Mouse (Mus musculus) megakaryocyte progenitor cell, adult 5-6 weeks (primary cell): Measurements from ENCODE around the gene Tmem131l. TPM values are rescaled to one million over a fixed set of nuclear protein-coding genes. Genes with fewer than 3 reads are reported as not detected.

Source experiments
- ATAC-seq: replicated peaks from 2 replicates; pipeline ENCODE4 v1.8.0; 2016; ENCODE audit warnings: mild to moderate bottlenecking, moderate TSS enrichment, inconsistent platforms; ENCODE audit not compliant: poor library complexity
- total RNA-seq, 2 experiments: library from RNA; stranded (forward) in 1 of 2; stranded (reverse) in 1 of 2; fragments of 157-497, 149-512 nt in 1 of 2; fragments of 200-1000 nt in 1 of 2; gene quantifications; 2 replicates each; pipeline versions ENCODE4 v1.2.3 to v1.2.4; 2015 to 2017

Gene Tmem131l
- total RNA-seq, 2 experiments from 2014 or later, result 28.3 to 61.4 TPM

DNA sequence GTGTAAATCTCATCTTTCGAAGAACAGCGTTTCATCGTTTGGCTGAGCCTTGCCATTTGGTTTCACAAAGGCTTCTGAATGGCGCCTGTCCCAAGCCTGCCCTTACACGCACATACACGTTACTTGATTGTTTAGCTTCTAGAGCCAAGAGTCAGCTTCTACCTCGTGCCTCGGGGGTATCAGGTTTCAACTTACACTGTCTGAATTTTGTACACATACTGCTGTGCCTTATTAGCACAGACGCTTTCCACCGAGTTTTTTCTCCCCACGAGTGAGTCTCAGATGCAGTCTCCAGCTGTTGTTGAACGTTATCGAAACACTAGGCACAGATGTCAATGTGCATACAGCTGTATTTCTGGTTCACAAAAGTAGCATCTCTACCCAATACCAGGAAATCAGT, 19.3 kb upstream of the Tmem131l start:
- ATAC-seq, result no peak

DNA sequence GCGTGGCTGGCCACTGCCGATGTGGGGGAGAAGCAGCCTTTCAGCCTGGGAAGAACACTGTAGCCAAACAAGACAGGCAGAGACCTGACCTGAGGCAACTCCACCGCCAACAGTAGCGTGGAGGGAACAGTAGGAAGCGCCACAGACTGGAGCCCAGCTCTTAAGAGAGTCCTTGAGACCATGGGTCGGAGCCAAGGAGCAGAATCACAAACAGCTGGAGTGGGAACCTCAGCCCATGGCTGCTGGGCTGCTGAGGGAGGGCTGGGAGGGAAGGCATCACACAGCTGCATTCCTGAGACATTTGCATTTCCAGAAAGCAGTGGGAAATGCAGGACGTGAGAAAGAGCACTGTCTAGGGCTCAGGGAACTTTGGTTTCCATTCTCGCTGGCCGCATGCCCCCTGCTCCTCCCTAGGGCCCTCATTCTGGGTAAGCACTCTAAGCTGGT, 8.8 kb upstream of the Tmem131l start:
- ATAC-seq, result no peak

DNA sequence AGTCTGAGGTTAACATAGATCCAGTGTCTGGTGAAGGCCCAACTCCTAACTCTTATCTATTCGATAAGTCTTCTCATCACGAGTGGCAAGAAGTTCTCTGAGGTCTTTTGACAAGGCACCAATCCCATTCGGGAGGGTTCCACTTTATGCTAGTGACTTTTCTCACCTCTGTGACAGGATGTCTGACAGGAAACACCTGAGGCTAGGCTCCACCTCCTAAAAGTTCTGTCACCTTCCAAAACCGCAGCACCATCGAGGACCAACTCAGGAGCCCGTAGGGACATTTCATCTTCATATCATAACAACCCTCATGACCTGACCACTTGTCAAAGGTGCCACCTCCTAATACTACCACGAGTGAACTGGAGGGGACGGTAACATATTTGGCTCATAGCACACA, 6.2 kb upstream of the Tmem131l start:
- ATAC-seq, result no peak

DNA sequence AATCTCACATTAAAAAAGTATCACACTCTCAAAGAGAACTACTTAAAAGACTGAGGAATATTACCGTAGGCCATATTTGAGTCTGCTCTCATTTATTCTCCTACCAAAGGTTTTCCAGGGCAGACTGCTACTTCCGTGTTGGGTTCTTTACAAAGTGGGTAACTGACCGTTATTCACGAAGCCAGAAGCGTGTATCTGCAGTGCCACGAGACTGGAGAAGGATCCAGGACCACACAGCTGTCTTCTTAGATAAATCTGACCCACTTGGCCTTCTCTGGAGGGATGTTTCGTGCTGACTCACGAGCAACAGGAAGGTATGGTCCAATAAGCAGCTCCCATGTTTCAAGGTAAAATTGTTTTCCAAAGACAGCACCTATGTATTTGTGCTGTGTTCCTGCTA, 1.8 kb upstream of the Tmem131l start:
- peak; percentile 27 for ATAC-seq

DNA sequence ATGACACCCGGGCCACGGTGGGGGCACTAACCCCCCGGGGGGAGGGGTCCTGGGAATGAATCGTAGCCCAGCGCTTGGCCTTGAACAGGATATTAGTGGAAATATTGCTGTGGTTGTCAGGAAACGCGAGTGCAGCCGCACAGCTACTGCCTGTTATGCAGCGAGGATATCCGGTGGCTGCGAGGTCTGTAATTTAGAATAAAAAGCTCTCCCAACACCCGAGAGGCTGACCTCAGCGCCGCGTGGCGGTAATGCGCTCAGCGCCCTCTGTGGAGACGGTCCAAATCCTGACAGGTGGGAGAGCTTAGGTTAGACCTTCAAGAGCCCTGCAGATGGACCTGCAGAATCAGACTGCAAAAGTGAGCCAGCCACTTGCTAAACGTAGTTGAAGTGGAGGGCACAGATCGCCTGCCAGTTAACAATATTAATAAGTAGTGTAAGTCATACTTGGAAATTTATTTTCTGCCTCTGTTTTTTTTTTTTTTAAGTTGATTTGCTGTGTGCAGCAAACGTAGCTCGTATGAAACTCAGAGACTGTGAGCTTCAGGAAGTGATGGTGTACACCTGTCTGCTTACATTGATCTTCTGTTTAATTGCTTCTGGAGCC, 604 bp upstream of the Tmem131l start:
- ATAC-seq, result peak; percentile 20

DNA sequence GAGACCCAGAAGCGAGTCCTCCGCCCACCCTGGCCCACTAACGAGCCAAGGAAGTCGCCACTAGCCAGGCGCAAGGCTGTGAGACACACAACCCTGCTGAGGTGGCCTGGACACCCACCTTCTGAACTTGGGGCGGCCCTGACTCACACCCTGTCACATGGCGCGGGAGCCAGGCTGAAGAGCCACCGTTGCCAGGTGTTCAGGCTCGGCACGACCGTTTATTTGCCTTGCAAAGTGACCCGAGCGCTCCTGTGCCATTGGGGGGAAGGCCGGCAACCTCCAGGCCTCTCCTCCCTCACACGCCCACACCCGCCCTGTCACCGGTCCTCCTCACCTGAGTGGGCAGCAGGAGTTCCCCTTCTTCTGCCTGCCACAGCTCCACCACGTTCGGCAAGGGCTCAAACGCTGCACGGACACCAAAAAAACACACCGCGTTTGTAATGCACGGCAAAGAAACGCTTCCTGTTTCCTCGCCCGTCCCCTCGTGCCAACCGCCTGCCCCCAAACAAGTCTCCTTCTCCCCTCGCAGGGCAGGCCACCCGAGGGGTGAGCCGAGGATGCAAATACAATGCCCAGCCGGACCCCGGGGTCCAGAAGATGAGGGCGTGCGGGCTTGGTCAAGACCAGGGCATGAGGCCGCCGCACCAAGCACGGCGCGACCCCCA, 862 bp downstream of the Tmem131l start:
- ATAC-seq, result peak; percentile 17

DNA sequence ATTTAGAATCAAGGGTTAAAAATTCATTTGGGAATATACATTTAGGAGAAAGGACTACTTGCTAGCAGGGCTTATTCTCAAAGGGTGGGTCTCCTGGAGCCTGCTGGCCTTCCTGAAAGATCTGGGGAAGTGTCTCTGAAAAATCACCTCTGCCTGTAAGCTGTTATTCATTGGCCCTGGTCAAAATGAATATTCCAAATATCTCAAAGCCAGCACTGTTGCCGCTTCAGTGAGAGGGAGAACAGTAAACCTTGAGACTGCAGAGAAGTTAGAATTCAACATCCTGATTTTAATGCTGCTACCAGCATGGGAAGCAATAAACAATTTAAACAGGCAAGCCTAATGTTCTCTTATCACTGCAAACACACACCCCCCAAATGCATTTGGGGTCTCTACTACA, 1.8 kb downstream of the Tmem131l start:
- ATAC-seq, result no peak

DNA sequence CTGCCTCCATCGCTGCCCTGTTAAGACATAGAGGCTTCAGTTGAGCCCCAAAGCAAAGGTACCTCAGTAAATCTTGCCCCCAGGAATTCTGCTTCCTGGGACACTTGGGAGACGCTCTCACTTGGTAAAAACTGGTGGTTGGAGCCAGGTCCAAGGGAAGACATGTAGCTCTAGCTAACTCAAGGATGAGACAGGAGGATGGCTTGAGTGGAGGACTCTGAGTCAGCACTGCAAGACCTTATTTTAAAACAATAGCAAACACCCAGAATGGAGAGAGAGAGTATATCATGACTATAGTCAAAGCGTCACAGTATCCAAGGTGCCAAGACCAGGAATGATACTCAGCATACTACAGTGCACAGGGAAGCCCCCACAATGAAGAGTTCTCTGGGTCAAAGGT, 2.4 kb downstream of the Tmem131l start:
- ATAC-seq, result no peak

DNA sequence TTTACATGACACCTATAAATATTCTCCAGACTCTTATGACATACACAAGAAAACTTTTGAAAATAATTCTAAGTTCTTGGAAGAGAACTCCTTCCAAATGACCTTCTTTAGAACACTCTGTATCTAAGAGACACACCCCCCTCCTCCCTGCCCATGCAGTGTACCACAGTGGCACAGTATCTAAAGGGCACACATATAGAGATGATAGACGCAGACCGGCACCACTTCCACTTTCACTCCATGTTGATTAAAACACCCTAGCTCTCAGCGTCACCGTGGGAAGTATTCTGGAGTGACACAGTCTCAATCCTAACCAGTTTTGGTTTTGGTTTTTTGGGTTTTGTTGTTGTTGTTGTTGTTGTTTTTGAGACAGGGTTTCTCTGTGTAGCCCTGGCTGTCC, 3.1 kb downstream of the Tmem131l start:
- ATAC-seq, result peak; percentile 23

DNA sequence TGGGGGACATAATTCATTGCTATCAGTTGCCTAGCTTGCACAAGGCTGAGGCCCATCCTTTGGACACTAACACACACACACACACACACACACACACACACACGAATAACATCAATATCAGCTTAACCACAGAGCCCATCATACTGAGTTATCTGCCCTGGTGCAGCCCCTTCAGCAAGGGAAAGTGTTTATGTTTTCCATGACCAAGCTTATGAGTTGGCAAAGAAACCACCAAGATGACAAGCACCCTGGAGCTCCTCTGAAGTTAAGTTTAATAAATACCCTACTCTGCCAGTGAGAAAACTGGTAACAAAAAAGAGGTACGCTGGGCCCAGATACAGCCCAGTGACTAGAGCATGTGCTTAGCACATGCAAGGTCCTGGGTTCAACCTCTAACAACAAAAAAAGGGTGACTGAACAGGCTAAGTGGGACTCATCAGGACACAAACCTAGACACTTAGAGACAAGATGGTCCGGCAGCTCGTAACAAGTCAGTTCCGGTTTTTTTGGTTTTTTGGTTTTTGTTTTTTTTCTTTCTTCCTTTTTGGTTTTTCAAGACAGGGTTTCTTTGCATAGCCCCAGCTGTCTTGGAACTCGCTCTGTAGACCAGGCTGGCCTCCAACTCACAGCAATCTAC, 4.1 kb downstream of the Tmem131l start:
- peak; percentile 45 for ATAC-seq

DNA sequence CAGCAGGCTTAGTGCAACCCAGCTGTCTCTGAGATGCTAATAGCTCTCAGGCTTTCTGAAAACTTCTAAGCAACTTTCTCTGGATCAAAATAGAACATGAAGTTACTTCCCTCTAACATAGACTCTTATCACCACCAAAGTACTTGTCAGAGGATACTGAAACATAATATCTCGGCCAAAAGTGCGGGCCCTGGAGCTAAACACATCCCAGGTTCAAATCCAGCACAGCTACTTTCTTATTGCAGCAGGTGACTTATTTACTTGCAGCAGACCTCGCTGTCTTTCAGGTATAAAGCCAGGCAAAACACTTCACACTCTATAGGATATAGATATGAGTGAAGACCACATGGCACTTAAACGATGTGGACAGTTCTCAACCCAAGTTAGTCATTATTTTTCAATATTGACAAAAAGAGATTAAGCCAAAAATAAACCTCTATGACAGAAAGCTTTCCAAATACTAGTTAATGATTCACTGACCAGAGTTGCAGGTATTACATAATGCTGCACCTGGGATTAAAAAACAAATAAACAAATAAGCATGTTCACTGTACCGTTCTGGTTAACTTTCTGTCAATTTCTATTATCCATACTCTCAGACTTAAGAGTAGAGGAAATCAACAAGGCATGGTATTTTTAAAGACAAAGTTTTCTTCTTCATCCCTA, 5.7 kb downstream of the Tmem131l start:
- no peak for ATAC-seq

DNA sequence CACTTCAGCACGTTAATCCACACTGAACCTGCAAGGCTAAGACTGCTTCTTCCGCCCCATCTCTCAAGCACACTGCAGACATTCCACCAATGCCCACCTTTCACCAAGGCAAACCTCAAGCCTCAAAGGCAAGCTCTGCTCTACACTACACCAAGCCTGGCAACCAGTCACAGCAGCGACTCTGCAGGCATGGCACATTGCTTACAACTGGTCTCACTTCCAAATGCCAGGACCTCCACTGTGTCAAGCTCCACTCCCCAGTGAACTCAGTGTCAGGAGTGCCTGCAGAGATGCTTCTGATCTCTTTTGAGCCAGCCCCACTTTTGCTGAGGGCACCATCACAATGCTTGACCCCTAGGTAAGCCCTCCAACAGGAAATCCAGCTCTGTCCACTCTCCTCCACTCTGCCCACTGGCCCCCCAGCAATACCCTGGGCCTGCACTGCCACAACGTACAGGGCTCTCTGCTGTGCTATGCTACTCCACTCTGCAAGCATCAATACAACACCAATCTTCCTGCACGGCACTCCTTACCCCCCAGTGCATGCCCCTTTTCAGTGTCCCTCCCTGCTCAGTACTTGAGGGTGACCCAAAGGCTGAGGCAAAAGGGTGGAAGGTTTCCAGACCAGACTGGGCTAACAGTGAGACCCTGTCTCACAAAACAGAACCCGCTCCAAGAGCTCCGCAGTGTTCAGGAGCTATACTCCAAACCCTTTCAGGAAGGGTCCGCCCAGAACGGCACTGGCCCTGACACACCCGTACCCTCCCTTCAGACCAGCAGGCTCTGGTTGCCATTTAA, 6.8 kb downstream of the Tmem131l start:
- ATAC-seq, result no peak

DNA sequence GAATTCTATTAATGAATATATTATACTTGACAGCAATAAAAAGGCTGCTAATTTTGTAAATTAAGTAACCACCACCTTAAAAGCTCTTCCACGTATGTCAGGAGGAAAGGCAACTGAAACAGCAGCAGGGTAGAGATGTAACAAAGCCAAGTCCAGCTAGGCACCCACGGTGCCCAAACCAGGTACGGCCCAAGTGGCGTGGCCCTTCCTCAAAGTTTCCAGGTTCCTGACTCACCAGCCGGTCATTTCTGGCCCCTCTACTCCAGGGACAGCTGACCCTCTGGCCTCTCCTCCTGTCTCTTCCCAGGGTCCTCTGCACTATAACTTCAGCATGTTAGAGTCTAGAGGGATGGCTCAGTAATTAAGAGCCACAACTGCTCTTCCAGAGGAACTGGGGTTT, 7.6 kb downstream of the Tmem131l start:
- ATAC-seq, result no peak

DNA sequence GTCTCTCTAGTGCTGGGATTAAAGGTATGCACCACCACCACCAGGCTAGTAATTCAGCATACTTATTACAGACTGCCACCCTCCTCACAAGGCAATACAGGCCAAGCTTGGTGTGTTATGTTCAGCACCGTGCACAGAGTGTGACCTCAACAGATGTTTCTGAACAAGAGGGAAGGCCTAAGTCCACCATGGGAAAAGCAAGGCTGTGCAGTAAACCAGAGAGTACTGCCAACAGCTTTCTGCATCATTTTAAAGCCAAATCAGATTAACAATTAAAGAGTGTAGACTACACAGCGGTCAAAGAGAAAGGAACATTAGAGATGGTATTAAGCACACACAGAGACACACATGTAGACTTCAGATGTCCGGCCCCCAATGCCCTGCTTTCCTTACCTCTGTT, 8.8 kb downstream of the Tmem131l start:
- no peak for ATAC-seq

DNA sequence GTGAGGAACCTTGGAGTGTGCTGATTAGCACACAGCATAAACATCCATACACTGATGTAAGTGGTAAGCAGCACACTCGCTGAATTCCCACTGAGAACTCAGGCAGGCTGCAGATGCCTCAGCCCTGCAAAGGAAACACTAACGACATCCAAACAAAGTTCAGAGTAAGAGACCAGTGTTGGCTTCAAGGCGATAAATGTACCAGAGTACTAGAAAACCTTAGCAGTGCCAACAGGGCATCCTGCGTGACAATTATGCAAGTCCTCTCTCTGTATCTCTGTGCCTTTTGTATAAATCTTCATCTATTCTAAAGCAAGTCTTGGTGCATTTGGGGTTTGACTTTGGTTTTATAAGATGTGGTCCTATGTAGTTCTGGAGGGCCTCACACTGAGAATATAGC, 11.0 kb downstream of the Tmem131l start:
- no peak for ATAC-seq

DNA sequence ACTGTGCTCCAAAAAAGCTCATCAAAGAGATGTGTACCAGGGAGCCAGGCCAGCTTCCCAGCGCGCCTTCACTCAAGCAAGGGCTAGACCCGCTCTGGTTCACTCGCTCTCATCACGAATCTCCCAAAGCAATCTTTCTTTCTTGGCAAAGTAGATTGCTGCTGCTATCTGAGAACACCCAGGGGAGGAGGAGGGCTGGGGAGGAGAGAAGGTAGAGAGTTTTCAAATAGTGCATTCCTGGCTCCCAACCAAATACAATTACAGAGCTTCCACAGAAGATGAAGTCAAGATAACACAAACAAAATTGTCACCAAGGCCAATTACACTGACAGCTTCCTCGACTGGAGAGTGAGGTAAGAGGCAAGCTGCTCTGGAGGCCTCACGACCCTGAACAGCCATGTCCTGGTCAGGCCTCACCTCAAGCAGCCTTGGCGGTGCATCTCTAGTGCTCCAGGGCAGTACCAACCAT, 12.2 kb downstream of the Tmem131l start:
- ATAC-seq, result peak; percentile 56

DNA sequence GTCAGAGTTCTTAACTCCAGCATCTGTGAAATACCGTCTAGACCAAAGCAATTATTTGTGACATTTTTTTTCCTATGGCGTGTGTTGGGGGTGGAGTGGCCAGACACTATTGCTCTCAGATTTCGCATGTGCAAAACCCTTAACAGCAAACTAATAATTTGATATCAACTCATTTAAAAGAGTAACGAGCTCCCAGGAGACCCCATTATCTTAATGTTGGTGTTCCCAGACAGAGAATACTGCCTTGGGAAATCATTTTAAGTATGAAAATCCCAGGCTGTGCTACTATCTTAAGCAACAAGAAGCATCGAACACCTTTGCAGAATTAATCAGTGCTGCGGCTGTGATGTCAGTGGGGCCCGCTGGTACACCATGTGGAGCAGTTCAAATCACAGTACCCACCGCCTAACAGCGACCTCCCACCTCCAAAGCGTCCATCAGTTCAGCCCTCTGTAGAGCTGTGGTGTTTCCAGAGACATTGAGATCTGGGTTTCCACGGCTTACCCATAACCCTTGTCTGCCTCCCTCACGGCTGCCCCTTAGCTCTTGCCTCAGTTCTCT, 15.4 kb downstream of the Tmem131l start:
- ATAC-seq, result no peak

DNA sequence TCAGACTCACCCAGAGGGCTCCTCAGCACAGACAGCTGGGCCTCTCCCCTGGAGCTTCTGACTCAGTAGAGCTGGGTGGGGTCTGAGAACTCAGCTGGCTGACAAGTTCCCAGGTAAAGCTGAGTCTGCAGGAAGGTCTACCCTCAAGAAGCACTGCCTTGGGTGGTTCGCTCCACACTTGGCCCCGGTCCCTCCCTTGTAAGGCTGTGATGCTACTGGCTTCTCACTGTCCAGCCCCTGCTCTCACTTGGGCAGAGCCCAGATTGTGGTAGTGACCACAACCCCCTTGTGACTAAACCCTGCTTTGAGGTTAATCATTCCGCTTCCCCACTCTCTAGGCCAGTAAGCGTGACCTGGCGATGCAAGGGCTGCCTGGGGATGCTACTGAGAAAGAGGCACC, 17.3 kb downstream of the Tmem131l start:
- peak; percentile 37 for ATAC-seq

DNA sequence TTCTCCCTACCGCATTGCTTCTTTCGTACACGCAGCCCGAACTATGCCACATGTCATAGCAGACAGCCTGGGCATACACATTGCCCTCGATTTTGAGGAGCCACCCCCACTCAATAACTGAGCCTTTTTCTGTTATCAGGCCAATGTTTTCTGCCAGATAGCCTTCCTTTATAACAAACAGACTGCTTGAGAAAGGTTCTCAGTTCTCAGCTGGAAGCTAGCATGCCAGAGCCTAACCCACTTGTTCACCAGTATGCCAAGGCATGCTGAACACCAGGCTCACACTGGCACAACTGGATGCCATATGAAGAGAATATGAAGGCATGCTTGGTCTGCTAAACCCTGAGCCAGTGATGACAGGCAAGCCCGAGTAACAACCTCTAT, 17.8 kb downstream of the Tmem131l start:
- peak; percentile 49 for ATAC-seq
